Mouse (Mus musculus) olfactory bulb, adult 2 months (tissue): Measurements from ENCODE around the gene Unc45a.

Source experiments
- CTCF ChIP-seq: fragments of 200-500 bp; IDR thresholded peaks from 2 replicates; pipeline ENCODE4 v1.5.1; 2012; ENCODE audit warnings: low read depth, mild to moderate bottlenecking, low read length, moderate library complexity; ENCODE audit not compliant: insufficient read depth
- POLR2A ChIP-seq: fragments of 200-500 bp; IDR thresholded peaks from 2 replicates; pipeline ENCODE4 v1.6.1; 2012; ENCODE audit warnings: mild to moderate bottlenecking, low read depth, low read length, moderate library complexity; ENCODE audit not compliant: insufficient read depth

- TF ChIP-seq CTCF (no peak), POLR2A (no peak)
These were observed 2.6 kb upstream of the Unc45a start for GRCm38 (mm10) chr7:80343270-80344018.
